Mouse (Mus musculus) left cerebral cortex, postnatal 10 days (tissue): ENCODE results near the gene Dscam. TPM values are rescaled to one million over a fixed set of nuclear protein-coding genes. Genes with fewer than 3 reads are reported as not detected.
A peak's percentile ranks its signal among the peaks of the same experiment; 100 is the strongest.

ENCODE experiments used
- DNase-seq, 2 experiments: peaks; one replicate each; pipeline ENCODE4 v3.0.0; 2021 to 2022; ENCODE audit warnings: low spot score in 2 of 2, mixed read lengths in 1 of 2; ENCODE audit errors: extremely low spot score in 1 of 2
- intact Hi-C: fragments of 180-260 bp; cut with DNase I; formaldehyde crosslinking; loops from one replicate; pipeline ENCODE4 v1.15.1; 2025
- total RNA-seq, 2 experiments: library from RNA; stranded (reverse); gene quantifications; 2 replicates each; pipeline ENCODE4 v1.2.3; 2021

Gene Dscam
- total RNA-seq, 2 experiments from 2014 or later, result 44.4 to 45.7 TPM

DNA sequence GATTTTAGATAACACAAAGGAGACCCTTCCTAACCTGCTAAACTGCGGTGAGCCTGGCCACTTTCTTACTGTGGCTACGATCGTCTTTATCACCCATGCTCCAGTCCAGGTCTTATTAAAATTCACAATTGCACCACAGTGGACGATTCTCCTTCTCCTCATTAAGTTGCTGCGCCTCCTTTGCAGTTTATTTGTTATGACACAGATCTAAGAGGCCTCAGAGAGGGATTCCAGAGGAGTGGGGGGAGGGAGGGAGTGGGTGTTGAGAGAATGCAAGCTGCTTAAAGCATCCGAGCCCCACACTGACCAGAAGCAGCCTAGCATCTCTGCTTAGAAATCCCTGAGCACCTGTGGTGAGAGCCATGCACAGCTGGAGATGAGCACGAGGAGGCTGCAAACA, 413.6 kb downstream of the Dscam start:
- intact Hi-C loops, result no loop called here
- peak in 1 of 2 experiments; percentile 27 for DNase-seq

DNA sequence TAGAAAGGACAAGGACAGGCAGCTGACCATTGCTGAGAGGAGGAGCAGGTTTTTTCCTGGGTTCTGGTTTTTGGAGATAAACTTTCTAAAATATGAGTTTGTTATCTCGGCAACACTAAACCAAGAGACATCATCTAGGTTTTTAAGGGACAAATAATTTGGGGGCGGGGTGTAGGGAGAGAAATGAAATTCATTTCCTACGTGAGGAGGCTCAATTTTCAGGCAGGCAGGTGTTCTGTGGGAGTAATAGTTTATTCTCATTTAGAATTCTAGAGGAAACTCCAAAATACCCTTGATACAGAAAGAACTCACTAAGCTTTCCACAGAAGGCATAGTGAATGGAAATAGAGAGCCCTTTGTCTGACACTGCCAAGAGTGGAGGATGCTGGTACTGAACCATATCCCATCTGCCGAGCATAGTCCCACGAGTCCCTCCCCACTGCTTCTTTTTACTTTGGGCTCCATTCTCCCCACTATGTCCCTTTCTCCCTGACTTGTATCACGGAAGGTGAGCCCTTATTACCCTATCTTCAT, 415.5 kb downstream of the Dscam start:
- intact Hi-C loops, result no loop called here
- DNase-seq, result no peak

DNA sequence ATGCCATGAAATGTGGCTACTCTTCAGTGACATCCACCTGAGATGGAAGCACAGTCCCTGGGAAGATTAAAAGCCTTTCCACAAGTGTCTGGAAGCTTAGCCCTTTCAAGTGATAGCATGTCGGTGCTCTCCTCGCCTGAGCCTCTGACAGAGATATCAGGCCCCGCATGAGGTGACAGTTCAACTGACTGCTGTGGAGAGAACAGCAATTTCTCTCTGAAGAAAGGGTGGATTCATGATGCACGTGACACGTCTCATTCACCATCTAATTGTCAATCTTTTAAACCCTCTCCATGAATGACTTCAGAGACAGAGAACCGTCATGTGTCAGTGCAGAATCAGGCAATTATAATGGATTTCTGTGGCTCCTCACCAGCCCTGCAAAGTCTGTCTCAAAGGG, 416.2 kb downstream of the Dscam start:
- intact Hi-C loops, result no loop called here
- DNase-seq, result no peak

DNA sequence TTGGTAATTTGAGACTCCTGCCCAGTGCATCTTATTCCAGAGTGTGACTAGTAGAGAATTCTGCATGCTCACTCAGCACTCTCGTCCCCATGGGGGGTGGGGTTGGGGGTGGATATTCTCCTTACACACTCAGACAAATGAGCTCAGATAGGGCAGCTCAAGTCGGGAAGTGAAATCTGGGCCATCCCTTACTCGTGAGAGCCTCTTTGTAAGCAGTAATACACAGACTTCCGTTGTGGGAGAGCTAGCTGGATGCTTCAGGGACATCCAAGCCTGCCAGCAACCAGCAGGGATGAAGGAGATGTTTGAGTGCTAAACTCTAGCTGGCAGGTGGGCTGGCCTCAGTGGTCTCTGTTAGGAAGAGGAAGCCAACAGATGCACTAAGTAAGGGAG, 416.8 kb downstream of the Dscam start:
- peak; percentile 51 to 69 for DNase-seq
- intact Hi-C loops, result no loop called here

DNA sequence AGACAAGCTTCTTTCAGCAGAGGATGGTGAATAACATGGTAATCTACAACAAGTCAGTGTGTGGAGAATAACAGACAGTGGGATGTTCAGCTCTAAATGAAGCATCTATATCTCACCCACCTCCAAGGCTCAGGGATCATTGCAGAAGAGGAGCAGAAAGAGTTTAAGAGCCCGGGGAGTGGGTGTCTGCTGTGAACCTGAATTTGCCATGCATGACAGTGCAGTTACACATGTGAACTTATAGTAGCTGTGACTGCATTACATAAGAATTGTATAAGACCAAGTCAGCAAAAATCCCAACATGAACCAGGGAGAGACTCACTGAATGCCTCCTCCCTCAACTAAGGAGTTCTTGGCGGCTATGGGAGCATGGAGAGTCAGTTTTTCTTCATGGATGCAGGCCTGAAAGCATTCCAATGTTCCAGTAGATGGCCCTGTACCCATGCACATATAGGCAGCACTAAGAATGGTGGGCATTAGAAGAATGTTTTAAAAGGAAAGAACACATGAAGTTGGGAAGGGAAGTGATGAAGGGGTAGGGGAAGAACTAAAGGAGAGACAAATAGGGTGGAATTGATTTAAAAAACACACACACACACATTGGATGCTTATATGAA, 417.3 kb downstream of the Dscam start:
- intact Hi-C loops, result no loop called here

DNA sequence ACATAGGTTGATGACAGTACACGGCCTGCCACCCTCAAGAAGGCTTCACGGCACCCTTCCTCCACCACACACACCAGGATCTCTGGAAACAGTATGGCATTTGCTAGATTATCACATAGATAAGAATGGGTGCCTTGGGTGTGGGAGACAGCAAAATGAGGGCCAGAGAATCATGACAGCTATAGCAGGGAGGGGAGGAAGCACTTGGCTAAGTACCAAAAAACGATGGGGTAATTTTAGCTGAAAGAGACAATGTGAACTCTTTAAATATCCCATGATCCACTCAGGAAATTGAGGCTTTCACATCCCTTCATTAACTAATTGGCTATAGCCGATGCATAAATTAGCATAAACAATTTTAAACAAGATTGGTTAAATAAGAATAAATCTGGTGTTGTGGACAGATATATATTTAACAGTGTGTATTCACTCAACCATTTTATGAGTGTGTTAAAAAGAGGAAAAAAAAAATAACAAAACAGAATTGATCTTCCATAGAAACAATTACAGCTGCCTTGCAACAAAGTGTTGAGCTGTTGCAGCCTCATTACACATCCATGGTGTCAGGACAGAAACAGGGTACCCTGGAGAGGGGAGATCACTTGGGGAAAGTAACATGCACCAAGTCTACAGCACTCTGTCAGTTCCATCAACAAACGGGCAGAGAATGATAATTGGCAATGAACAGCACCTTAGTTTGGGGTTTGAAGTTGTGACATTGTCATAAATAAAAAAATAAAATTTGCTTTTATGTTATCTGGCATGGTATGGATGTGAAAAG, 427.9 kb downstream of the Dscam start:
- intact Hi-C loops, result no loop called here
- DNase-seq, result no peak

More for the DNA sequence above, 417.3 kb downstream of the Dscam start:
- no peak for DNase-seq

DNA sequence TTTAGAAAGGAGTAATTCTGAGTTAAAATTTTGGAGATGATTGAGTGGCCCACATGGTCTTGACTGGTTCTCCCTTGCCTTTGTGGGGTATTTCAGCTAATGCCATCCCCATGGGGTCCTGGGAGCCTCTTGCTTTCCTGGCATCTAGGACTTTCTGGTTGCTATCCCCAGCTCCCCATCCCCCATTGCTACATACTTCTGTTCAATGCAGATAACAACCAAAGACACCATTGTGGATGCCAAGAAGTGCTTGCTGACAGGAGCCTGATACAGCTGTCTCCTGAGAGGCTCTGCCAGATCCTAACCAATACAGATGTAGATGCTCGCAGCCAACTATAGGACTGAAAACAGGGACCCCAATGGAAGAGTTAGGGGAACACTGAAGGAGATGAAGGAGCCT, 429.2 kb downstream of the Dscam start:
- no peak for DNase-seq
- intact Hi-C loops, result no loop called here

DNA sequence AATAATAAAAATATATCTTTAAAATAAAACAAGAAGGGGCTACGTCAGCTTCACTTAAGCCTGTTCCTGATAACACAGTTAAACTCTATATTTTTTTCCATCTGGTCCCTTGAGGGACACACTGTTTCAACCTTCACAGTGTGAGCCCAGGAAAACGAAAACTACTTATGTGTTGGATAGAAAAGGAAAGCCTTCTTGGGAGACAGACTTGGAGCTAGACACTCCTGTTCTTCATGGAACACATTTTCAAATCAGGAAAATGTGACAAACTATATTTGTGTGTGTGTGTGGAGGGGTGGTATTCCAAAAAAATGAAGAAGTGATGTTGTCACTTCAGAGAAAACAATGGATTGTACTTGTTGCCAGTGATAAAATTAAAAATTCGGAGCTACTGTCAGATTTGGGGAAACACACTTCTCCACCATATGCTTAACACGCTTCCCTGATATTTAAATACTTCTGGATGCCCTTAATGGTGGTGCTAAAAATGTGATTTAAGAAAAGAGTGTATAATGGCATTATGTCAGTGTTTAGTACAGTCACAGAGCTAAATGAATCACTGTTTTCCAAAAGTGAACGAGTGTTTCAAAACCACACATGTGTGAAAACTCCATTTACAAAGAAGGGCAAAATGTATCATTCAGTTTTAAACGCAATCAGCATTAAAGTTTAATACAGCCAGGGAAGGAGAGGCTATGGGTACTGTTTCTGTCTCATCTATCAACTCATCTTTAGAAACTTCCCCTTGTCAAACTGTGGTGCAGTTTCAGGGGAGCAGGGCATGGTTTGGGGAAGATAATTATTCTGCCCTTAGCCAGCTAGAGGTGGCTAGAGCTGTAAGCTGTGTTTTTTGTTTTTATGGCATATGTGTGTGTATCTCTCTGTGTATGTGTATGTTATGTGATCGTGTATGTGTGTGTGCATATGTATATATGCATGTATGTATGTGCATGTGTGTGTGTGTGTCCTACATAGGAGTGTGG, 430.2 kb downstream of the Dscam start:
- no peak for DNase-seq
- intact Hi-C loops, result no loop called here

DNA sequence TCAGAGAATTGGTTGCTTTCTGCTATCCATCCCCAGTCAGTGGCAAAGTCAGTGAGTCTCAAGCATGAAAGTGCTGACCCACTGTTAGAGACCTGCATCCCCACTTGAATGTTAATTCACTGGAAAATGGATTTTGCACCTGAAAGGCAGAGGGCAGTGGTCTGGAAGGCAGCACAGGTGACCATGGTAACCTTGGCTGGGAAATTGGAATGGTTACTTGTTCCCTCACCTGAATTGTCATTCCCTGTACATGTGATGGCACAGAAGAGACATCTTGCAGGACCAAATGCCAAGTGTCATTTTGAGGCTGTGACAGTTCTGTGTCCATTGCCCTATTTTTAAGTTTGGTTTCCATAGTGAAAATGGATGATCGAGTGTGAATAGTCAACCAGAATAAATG, 434.1 kb downstream of the Dscam start:
- no peak for DNase-seq
- intact Hi-C loops, result no loop called here

DNA sequence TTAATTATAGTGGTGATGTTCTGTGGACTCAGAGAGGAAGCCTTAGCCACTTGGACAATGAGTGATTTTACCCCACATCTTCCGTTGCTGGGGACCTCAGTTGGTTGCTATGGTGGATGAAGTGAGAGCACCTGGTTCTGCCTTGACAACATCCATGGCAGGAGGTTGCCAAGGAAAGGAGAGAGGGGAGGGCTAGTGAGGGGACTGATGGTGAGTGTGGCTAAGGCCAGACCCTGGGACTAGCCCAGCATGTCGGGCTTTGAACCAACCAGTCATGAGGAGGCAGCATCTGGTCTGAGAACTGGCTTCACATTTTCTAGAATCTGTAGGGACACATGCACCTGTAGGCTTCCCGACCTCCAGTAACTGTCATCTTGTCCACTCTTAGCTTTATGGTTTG, 439.7 kb downstream of the Dscam start:
- intact Hi-C loops, result no loop called here
- no peak for DNase-seq

DNA sequence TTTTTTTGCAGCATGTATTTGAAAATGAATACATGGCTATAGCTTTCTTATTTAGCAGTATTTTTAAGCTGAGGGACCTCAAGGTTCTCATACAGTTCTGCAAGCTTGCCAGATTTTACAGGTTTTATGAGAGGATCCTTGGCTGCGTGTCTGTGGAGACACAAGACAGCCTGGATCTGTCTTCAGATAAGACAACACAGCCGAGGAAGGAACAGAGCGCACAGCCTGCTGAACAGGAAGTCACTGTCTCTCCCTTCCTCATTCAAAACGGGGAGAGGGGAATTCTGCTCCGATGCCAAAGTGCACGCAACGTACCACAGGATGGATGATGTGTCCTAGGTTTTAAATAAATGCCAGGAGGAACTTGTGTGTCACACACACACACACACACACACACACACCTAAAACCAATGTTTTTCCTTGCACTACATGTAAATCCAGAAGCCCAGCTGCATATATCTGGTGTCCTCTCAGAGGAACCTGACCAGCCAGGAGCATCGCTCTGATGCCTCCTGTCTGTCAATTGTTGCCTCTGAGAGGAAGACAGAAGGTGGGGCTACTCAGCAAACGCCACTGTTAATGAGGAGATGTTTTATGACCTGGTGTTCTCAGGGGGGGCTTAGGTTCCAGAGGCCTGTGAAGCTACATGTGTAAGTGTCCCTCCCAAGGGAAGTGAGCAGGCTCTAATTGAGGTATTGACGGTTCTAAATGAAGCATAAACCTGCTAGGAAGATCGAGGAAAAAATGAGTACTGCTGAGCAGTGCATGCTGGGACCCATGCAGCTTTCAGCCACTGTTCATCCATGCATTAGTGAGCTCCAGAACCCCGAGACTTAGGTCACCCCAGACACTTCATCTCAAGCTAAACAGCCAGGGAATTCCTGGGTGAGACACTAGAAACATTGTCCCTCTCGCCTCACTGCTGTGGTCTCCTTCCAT, 442.4 kb downstream of the Dscam start:
- intact Hi-C loops, result no loop called here
- DNase-seq, result peak in 1 of 2 experiments; percentile 20

DNA sequence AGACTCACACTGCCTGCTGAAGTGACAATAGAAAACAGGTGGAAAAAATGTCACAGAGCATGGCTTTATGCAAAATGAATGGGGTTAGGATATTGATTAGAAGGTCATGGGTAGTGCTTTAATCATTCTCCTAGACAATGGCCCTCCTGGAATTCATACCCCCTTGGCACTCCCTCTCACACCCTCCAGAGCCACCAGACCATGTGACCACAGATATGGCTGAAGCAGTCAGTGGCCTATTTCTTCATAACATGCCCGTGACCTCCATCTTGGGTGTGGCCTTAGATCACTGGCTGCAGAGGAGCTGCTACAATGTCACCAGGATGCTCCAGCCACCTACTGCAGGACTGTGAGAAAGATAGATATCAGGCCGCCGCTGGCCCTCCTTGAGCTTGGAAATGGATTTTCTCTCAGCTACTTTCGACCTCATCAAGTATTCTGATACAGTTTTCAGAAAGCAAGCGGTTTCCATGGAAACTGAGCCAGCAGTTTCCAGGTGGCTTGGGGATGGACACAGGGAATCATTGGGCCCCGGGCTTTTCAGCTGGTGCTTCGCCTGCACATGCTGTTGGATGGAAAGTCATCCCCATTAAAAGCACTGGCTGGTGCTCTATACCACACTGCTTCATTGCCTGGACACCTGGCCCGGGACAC, 445.4 kb downstream of the Dscam start:
- intact Hi-C loops, result no loop called here
- peak; percentile 26 to 30 for DNase-seq

DNA sequence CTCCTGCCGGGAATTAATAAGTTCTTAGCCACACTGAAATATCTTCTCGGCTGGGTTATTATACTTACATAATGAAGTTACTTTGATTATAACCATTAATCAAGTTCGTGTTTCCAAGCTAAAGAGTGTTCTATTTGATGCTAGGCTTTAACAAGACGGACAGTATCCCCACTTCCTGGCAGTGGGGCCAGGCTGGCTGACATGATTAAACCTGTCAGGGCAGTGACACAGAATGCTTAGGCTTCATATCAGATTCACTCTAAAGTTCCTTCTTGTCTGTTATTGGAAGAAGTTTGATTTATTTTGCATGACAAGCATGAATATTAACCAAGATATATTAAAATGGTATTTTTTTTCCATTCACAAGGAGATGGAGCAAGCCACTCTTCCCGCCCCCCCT, 446.0 kb downstream of the Dscam start:
- DNase-seq, result no peak
- intact Hi-C loops, result no loop called here

DNA sequence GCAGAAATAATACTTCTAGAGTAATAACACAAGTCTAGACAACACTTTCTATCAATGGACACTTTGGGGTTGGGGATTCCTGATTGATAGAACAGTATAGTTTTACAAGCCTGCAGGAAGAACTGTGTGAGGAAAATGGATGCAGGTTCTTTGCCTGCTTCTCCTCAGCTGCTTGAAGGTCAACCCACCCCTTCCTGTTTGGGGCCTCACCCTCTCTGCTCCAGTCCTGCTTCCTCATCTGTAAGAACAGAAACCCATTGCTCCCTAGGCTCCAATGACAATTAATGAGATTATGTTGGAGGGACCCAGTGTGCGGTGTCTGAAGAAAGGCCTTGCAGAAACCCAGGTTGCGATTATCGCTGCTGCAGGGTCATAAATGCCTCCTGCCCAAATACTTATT, 446.4 kb downstream of the Dscam start:
- intact Hi-C loops, result no loop called here

DNA sequence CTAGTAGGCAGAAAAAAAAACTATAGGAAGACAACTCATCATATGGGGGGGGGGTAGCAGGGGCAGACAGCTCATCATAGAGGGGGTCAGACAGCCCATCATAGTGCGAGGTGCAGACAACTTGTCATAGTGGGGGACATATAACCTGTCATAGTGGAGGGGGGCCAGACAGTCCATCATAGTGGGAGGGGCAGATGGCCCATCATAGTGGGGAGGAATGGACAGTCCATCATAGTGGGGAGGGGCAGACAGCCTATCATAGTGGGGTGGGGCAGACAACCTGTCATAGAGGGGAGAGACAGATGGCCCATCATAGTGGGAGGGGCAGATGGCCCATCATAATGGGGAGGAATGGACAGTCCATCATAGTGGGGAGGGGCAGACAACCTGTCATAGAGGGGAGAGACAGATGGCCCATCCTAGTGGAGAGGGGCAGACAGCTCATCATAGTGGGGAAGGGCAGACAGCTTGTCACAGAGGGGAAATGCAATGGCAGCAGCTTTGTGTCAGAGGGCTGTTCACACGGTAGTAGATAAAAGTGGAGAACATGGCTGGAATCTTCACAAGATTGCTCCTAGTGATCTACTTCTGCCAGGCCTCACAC, 447.4 kb downstream of the Dscam start:
- DNase-seq, result no peak
- intact Hi-C loops, result no loop called here

More for the DNA sequence above, 446.4 kb downstream of the Dscam start:
- no peak for DNase-seq

DNA sequence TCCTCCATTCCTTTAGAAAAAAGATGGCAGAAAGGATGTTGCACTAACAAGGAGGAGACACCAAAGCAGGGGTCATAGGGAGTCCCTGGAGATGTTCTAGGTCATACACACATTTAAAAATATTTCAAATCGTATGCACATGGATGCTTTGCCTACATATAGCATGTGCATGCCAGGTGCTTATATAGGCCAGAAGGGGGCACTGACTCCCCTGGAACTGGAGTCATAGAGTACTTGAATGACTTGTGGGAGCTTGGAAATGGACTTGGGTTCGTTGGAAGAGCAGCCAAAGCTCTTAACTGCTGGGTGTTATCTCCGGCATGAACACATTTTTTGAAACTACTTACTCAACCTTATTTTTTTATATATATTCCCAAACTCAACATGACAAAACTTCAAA, 448.4 kb downstream of the Dscam start:
- intact Hi-C loops, result no loop called here
- no peak for DNase-seq

DNA sequence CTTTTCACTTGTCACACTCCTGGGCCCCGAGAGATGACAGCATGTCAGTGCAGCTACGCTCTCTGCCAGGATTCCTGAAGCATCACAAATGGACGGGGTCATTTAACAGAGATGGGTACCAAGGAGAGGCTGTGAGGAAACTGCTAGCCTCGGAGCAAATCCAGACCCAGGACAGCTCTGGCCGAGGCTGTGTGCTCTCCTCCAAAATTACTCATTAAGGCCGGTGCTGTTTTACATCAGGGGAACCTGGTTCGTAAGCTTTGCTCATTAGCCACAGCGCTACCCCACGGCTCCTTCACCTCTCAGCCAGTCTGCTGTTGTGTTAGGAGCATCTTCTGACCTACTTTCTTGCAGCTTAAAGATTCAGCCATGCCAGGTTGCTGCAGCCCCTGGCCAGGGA, 449.3 kb downstream of the Dscam start:
- intact Hi-C loops, result no loop called here

More for the DNA sequence above, 449.3 kb downstream of the Dscam start:
- DNase-seq, result no peak
